Mouse (Mus musculus) thymus, adult 2 months (tissue): ENCODE data around the gene Pik3ca.

Experiments
- CTCF ChIP-seq: fragments of 200-500 bp; IDR thresholded peaks from 2 replicates; pipeline ENCODE4 v1.5.1; 2012; ENCODE audit warnings: mild to moderate bottlenecking, control low read depth, low read length, moderate library complexity, borderline replicate concordance; ENCODE audit not compliant: control insufficient read depth, poor library complexity, insufficient read depth; ENCODE audit errors: extremely low read depth
- POLR2A ChIP-seq: fragments of 200-500 bp; IDR thresholded peaks from 2 replicates; pipeline ENCODE4 v1.6.1; 2012; ENCODE audit warnings: mild to moderate bottlenecking, low read length, control low read depth, moderate library complexity; ENCODE audit not compliant: control insufficient read depth, poor library complexity, insufficient read depth; ENCODE audit errors: extremely low read depth

- TF ChIP-seq CTCF (no peak), POLR2A (no peak)
Measured at GRCm38 (mm10) chr3:32473184-32473583, 75.7 kb downstream of the Pik3ca start.
